ENCODE assay signal across 8 mouse cellular contexts in the genomic region with DNA sequence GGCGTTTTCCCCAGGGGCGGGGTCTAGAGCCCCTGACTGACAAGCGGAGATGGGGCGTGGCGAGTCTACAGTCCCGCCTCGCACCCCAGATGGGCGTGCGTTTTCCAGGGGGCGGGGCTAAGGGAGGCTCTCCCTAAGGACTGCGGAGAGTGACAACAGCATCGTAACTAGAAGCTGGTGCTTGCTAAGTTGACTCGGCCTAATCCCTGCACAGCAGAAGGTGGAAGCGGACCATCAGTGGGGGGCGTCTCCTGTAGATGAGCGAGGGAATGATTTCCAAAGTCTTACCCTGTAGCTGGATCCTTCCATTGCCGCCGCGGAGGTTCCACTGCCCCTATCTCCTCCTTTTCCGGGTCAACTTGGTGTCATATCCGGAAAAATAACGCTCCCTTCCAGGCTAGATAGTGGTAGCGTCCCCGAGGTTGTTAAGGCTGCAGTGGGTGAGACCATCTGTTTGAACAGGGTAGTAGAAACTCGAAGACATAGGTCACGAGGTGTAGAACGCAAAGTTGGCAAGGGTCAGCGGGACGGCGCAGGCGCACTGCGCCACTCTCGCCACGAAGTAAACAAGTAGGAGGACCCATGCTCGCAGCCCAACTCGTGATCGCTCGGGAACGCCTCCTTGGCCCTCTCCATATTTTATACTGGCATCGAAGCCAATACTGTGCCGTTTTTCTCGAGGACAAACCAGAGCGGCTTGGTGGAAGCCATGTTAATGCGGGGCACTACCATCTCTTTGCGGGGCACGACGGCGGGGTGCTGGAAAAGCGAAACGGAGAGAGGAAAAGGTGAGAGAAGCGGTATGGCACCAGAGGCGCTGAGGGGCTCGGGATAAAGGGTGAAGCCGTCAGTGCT. TPM values are rescaled to one million over a fixed set of nuclear protein-coding genes. Genes with fewer than 3 reads are reported as not detected.
DNase-seq lines count a peak whose midpoint lies in the region; ATAC-seq and TF ChIP-seq lines count a peak whose summit lies in the region.

A gene (plus strand): TSS at position 431 of the 855 bp plus-strand sequence.
A gene (minus strand): TSS at position 519 of the 855 bp plus-strand sequence.

- H3ac ChIP-seq in C2C12 (ENCODE audit: control insufficient read depth, insufficient read length, low read depth) (peak within 1 kb of the TSS; percentile 93), myocyte (ENCODE audit: control insufficient read depth, insufficient read length) (peak within 1 kb of the TSS; percentile 80)

- peaks cover 24% of the 10 kb centered on the region for H3K79me3 ChIP-seq in C2C12 (ENCODE audit: low read depth)

- no peaks in the 10 kb centered on the region for H3K9me3 ChIP-seq in erythroblast, embryonic 14.5 days (ENCODE audit: control insufficient read depth, low read length)
- H3K9me3 ChIP-seq in heart, embryonic 11.5 days (replicated peaks; ENCODE audit: control insufficient read depth, low read length): no peaks in the 10 kb centered on the region
- no peaks in the 10 kb centered on the region for H3K9me3 ChIP-seq in kidney, embryonic 16.5 days (ENCODE audit: low read length)

- H3K27ac ChIP-seq in heart, embryonic 11.5 days (ENCODE audit: low read depth, low read length): peak within 1 kb of the TSS; percentile 97
- H3K27ac ChIP-seq in kidney, embryonic 16.5 days (ENCODE audit: low read length): peak within 1 kb of the TSS; percentile 99
- H3K27ac ChIP-seq in liver, adult 2 months (replicated peaks; ENCODE audit: insufficient read depth, low read depth, low read length): peak within 1 kb of the TSS; percentile 98

- H3K36me3 ChIP-seq in C2C12 (ENCODE audit: control insufficient read depth, insufficient read depth): peaks cover 17% of the 10 kb centered on the region
- peaks cover 66% of the 10 kb centered on the region for H3K36me3 ChIP-seq in erythroblast, embryonic 14.5 days (ENCODE audit: control insufficient read depth)
- H3K36me3 ChIP-seq in heart, embryonic 11.5 days (ENCODE audit: control insufficient read depth, insufficient read depth, low read length): peaks cover 19% of the 10 kb centered on the region
- peaks cover 46% of the 10 kb centered on the region for H3K36me3 ChIP-seq in kidney, embryonic 16.5 days (ENCODE audit: insufficient read depth, low read length)
- peaks cover 17% of the 10 kb centered on the region; the same call in 1 of the 2 replicates for H3K36me3 ChIP-seq in liver, adult 2 months (ENCODE audit: control insufficient read depth, insufficient read depth, low read length)
- H3K36me3 ChIP-seq in myocyte (ENCODE audit: control insufficient read depth, insufficient read depth): peaks cover 7% of the 10 kb centered on the region
- H3K36me3 ChIP-seq in splenic B cell, adult 2 months (ENCODE audit: control insufficient read depth, insufficient read depth, low read length, poor library complexity, severe bottlenecking): peaks cover 15% of the 10 kb centered on the region

- TF ChIP-seq POLR2A in brain, embryonic 14.5 days (IDR thresholded peaks at IDR 0.05; ENCODE audit: borderline replicate concordance, extremely low read depth, insufficient read depth, insufficient read length, poor library complexity, severe bottlenecking): peak; percentile 64; the same call in 1 of the 2 replicates
- TF ChIP-seq POLR2A in liver, adult 2 months (IDR thresholded peaks at IDR 0.05; ENCODE audit: extremely low read depth, insufficient read depth, low read length): 0 out of 2 replicates have a peak, but pooled peaks have one; percentile 62
- TF ChIP-seq POLR2A in myocyte (IDR thresholded peaks at IDR 0.05; ENCODE audit: insufficient read length, low read depth): peak; percentile 21

- H3K27me3 ChIP-seq in C2C12 (ENCODE audit: control insufficient read depth, insufficient read depth, insufficient read length) (no peaks in the 10 kb centered on the region), myocyte (ENCODE audit: control insufficient read depth, insufficient read depth, insufficient read length) (no peaks in the 10 kb centered on the region)
- no peaks in the 10 kb centered on the region for H3K27me3 ChIP-seq in erythroblast, embryonic 14.5 days (ENCODE audit: control insufficient read depth)
- no peaks in the 10 kb centered on the region for H3K27me3 ChIP-seq in heart, embryonic 11.5 days (ENCODE audit: control insufficient read depth, insufficient read depth, low read length)
- H3K27me3 ChIP-seq in kidney, embryonic 16.5 days (ENCODE audit: insufficient read depth, low read length): no peaks in the 10 kb centered on the region
- no peaks in the 10 kb centered on the region for H3K27me3 ChIP-seq in liver, adult 2 months (ENCODE audit: control insufficient read depth, insufficient read depth, low read length)
- no peaks in the 10 kb centered on the region for H3K27me3 ChIP-seq in splenic B cell, adult 2 months (ENCODE audit: control insufficient read depth, insufficient read depth, low read length, poor library complexity, severe bottlenecking)

- TF ChIP-seq CTCF in C2C12 (IDR thresholded peaks at IDR 0.05; ENCODE audit: control insufficient read depth, insufficient read depth, insufficient read length): no peak
- no peak for TF ChIP-seq CTCF in brain, embryonic 14.5 days (IDR thresholded peaks at IDR 0.05; ENCODE audit: borderline replicate concordance, extremely low read depth, insufficient read depth, insufficient read length)
- no peak for TF ChIP-seq CTCF in liver, adult 2 months (IDR thresholded peaks at IDR 0.05; ENCODE audit: low read depth, low read length)

- WGBS in heart, embryonic 11.5 days (ENCODE audit: insufficient replicate concordance): under 1% methylated on average over 54 of the region's 54 CpGs
- WGBS in kidney, embryonic 16.5 days: 0% methylated on average over 54 of the region's 54 CpGs
- WGBS in liver, adult 2 months: under 1% methylated on average over 53 of the region's 54 CpGs

- H3K4me1 ChIP-seq in erythroblast, embryonic 14.5 days (ENCODE audit: control insufficient read depth): peaks cover 66% of the 10 kb centered on the region
- peaks cover 17% of the 10 kb centered on the region for H3K4me1 ChIP-seq in heart, embryonic 11.5 days (ENCODE audit: control insufficient read depth, insufficient read depth, low read length)
- H3K4me1 ChIP-seq in kidney, embryonic 16.5 days (ENCODE audit: insufficient read depth, low read length): peaks cover 33% of the 10 kb centered on the region
- H3K4me1 ChIP-seq in liver, adult 2 months (ENCODE audit: control insufficient read depth, insufficient read depth, low read length): peaks cover 23% of the 10 kb centered on the region

- peak; percentile 100 for DNase-seq in brain, embryonic 14.5 days (ENCODE audit: low read depth)
- DNase-seq in liver, adult 2 months (ENCODE audit: extremely low read depth, low read depth, low spot score): peak; percentile 100
- DNase-seq in splenic B cell, adult 2 months (ENCODE audit: low read depth, low spot score): peak; percentile 100

- H3K9ac ChIP-seq in heart, embryonic 11.5 days (ENCODE audit: low read depth, low read length): peak within 1 kb of the TSS; percentile 93
- H3K9ac ChIP-seq in kidney, embryonic 16.5 days (replicated peaks; ENCODE audit: low read length): peak within 1 kb of the TSS; percentile 93
- H3K9ac ChIP-seq in liver, adult 2 months (ENCODE audit: low read depth, low read length): peak within 1 kb of the TSS; percentile 92

- peak; percentile 81 for ATAC-seq in heart, embryonic 11.5 days (replicated peaks; ENCODE audit: insufficient number of reproducible peaks, low FRiP score, low TSS enrichment)
- ATAC-seq in kidney, embryonic 16.5 days (ENCODE audit: low FRiP score, low TSS enrichment): peak; percentile 86

- H3K79me2 ChIP-seq in C2C12 (ENCODE audit: control insufficient read depth, insufficient read depth): peaks cover 52% of the 10 kb centered on the region
- H3K79me2 ChIP-seq in liver, adult 2 months (ENCODE audit: control insufficient read depth, insufficient read depth, low read length): peaks cover 22% of the 10 kb centered on the region; the same call in 1 of the 2 replicates
- H3K79me2 ChIP-seq in myocyte (ENCODE audit: control insufficient read depth, insufficient read depth): peaks cover 34% of the 10 kb centered on the region

- peak within 1 kb of the TSS; percentile 96 for H3K4me2 ChIP-seq in heart, embryonic 11.5 days
- peak within 1 kb of the TSS; percentile 85 for H3K4me2 ChIP-seq in kidney, embryonic 16.5 days (replicated peaks; ENCODE audit: low read depth, low read length)
- H3K4me2 ChIP-seq in myocyte (ENCODE audit: low read depth): peak within 1 kb of the TSS; percentile 90

- H3K4me3 ChIP-seq in C2C12 (ENCODE audit: insufficient read depth, poor library complexity, severe bottlenecking) (peak within 1 kb of the TSS; percentile 82), myocyte (peak within 1 kb of the TSS; percentile 94)
- peak within 1 kb of the TSS; percentile 76 for H3K4me3 ChIP-seq in erythroblast, embryonic 14.5 days (replicated peaks)
- peak within 1 kb of the TSS; percentile 87 for H3K4me3 ChIP-seq in heart, embryonic 11.5 days (ENCODE audit: low read depth, low read length)
- H3K4me3 ChIP-seq in kidney, embryonic 16.5 days (ENCODE audit: low read length): peak within 1 kb of the TSS; percentile 81
- peak within 1 kb of the TSS; percentile 93 for H3K4me3 ChIP-seq in liver, adult 2 months (ENCODE audit: insufficient read depth, low read depth, low read length)

TF ChIP-seq in C2C12, 6 proteins besides CTCF, POLR2A, EP300 and RAD21 (continues in another document):
- peak; percentile 89 for TF ChIP-seq USF1 (IDR thresholded peaks at IDR 0.05; ENCODE audit: low read depth)
- TF ChIP-seq CEBPB (IDR thresholded peaks at IDR 0.05; ENCODE audit: low read depth): no peak

TF ChIP-seq in myocyte, 11 proteins besides CTCF, POLR2A, EP300 and RAD21 (continues in another document):
- TF ChIP-seq TCF12 (IDR thresholded peaks at IDR 0.05; ENCODE audit: insufficient read depth, poor library complexity, severe bottlenecking) (no peak), USF1 (IDR thresholded peaks at IDR 0.05; ENCODE audit: low read depth) (peak; percentile 84)

RNA-seq across cellular contexts. Expression of the first gene that starts in this region (rescaled TPM):
- polyA plus RNA-seq in C2C12 (2012; fragmentation: generic; extraction: Trizol) (208 TPM), myocyte (2012; fragmentation: generic; extraction: Trizol) (200 TPM)
- 141 and 160 TPM in 2 replicates for polyA plus RNA-seq in brain, embryonic 14.5 days (2012; rRNA removed)
- polyA plus RNA-seq in erythroblast, embryonic 14.5 days (2012): 33.5 and 36.8 TPM in 2 replicates
- 38.6 and 53.9 TPM in 2 replicates for polyA plus RNA-seq in heart, embryonic 11.5 days (2014; fragmentation: Nextera tagmentation; extraction: Ambion mirVana)
- polyA plus RNA-seq in kidney, embryonic 16.5 days (2015; fragmentation: Nextera tagmentation; extraction: Ambion mirVana): 117 and 126 TPM in 2 replicates
- total RNA-seq in liver, adult 2 months (2014; rRNA removed): 23.9 and 35.4 TPM in 2 replicates
- 93.9 and 106 TPM in 2 replicates for polyA plus RNA-seq in liver, adult 2 months (2012; rRNA removed)

RNA-seq across cellular contexts. Expression of the second gene that starts in this region (rescaled TPM):
- polyA plus RNA-seq in C2C12 (2012; fragmentation: generic; extraction: Trizol) (38.4 TPM), myocyte (2012; fragmentation: generic; extraction: Trizol) (53.8 TPM)
- 96.8 and 124 TPM in 2 replicates for polyA plus RNA-seq in brain, embryonic 14.5 days (2012; rRNA removed)
- 7.7 and 10.0 TPM in 2 replicates for polyA plus RNA-seq in erythroblast, embryonic 14.5 days (2012)
- 48.2 and 49.2 TPM in 2 replicates for polyA plus RNA-seq in heart, embryonic 11.5 days (2014; fragmentation: Nextera tagmentation; extraction: Ambion mirVana)
- polyA plus RNA-seq in kidney, embryonic 16.5 days (2015; fragmentation: Nextera tagmentation; extraction: Ambion mirVana): 93.9 and 94.9 TPM in 2 replicates
- 20.2 and 31.5 TPM in 2 replicates for total RNA-seq in liver, adult 2 months (2014; rRNA removed)
- 81.1 and 91.6 TPM in 2 replicates for polyA plus RNA-seq in liver, adult 2 months (2012; rRNA removed)

Comparison
In these comparisons a context has a peak if more than half of its experiments do, and no peak if none do; other contexts are left out.
1. Peak in every context shown above with its lines: DNase-seq, ATAC-seq, H3K4me3 ChIP-seq and H3K27ac ChIP-seq.